Mouse (Mus musculus) gastrocnemius, adult 18-20 months (tissue): Measurements from ENCODE around the gene Pld1. TPM values are rescaled to one million over a fixed set of nuclear protein-coding genes. Genes with fewer than 3 reads are reported as not detected.

Experiments
- DNase-seq: peaks from one replicate; pipeline ENCODE4 v3.0.0; 2021; ENCODE audit warnings: low spot score
- long read RNA-seq, 2 experiments: library from polyadenylated mRNA; stranded (forward); transcript quantifications; one replicate each; pipeline ENCODE4 v2.0.0; 2021
- total RNA-seq, 2 experiments: library from RNA; stranded (reverse); gene quantifications; 2 replicates each; pipeline ENCODE4 v1.2.3; 2021

The Pld1 gene
- 1 to 10 TPM; 4.4 to 5.4 TPM for total RNA-seq
- long read RNA-seq, experiment 1 = 0 reads
- long read RNA-seq, experiment 2, full-length matches to known transcripts = 2 of 2 reads
- long read RNA-seq, experiment 2, partial matches to known transcripts = 0 of 2 reads
- long read RNA-seq, experiment 2, other reads (novel, unspliced or antisense) = 0 of 2 reads

GRCm38 (mm10) chr3:27938381-27939323, at the start of gene Pld1:
Pld1 (plus strand) TSS chr3:27938695.
- DNase-seq = peak; percentile 91

- DNase-seq = no peak
These were observed 42.1 kb upstream of the Pld1 start, which contains the start of gene Tmem212 for GRCm38 (mm10) chr3:27896318-27896892. Tmem212 (minus strand) TSS chr3:27896368.

- DNase-seq = no peak
These were observed 40.3 kb upstream of the Pld1 start for GRCm38 (mm10) chr3:27898178-27898577.

GRCm38 (mm10) chr3:27899012-27899726, 39.3 kb upstream of the Pld1 start:
- peak; percentile 74 for DNase-seq

GRCm38 (mm10) chr3:27901846-27902245, 36.6 kb upstream of the Pld1 start:
- DNase-seq = no peak

- DNase-seq = peak; percentile 42
These were observed 33.7 kb upstream of the Pld1 start for GRCm38 (mm10) chr3:27904659-27905330.

- DNase-seq = peak; percentile 12
These were observed 31.8 kb upstream of the Pld1 start for GRCm38 (mm10) chr3:27906647-27907209.

GRCm38 (mm10) chr3:27907301-27907700, 31.2 kb upstream of the Pld1 start:
- DNase-seq = no peak

- no peak for DNase-seq
These were observed 30.2 kb upstream of the Pld1 start for GRCm38 (mm10) chr3:27908316-27908715.

GRCm38 (mm10) chr3:27909016-27909415, 29.5 kb upstream of the Pld1 start:
- no peak for DNase-seq

GRCm38 (mm10) chr3:27918656-27919436, 19.6 kb upstream of the Pld1 start:
- no peak for DNase-seq

- DNase-seq = no peak
These were observed 17.1 kb upstream of the Pld1 start for GRCm38 (mm10) chr3:27921268-27922020.

GRCm38 (mm10) chr3:27924037-27924436, 14.5 kb upstream of the Pld1 start:
- DNase-seq = no peak

GRCm38 (mm10) chr3:27929219-27929618, 9.3 kb upstream of the Pld1 start:
- no peak for DNase-seq

GRCm38 (mm10) chr3:27932391-27932790, 6.1 kb upstream of the Pld1 start:
- no peak for DNase-seq

GRCm38 (mm10) chr3:27935644-27936043, 2.9 kb upstream of the Pld1 start:
- no peak for DNase-seq

GRCm38 (mm10) chr3:27936731-27937130, 1.8 kb upstream of the Pld1 start:
- DNase-seq = no peak

- peak; percentile 40 for DNase-seq
These were observed 1.1 kb upstream of the Pld1 start for GRCm38 (mm10) chr3:27937144-27938110.
